Comparison of ENCODE assay signal across 8 mouse cellular contexts in the genomic region with DNA sequence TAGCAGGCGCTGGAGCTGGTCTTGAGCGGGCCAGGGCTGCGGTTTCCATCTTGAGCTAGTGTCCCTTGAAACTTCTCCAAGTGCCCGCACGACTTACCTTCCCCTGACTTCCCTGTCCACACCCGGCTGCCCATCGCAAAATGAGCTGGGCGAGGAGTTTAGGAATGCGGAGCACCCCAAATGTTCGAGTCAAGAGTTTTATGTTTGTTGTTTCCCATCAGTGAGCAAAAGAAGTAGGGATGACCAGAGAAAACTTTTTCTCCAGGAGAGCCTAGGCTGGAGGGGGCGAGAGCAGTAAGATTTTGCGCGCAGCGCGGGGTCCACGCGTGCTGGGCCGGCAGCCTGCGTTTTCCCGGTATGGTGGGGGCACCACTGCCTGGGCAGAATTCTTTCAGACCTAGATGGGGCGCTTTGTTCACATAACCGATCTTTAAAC. TPM values are rescaled to one million over a fixed set of nuclear protein-coding genes. Genes with fewer than 3 reads are reported as not detected.
DNase-seq lines count a peak whose midpoint lies in the region; ATAC-seq and TF ChIP-seq lines count a peak whose summit lies in the region.

No protein-coding gene starts in this region.

- H3K27me3 ChIP-seq in cerebellum, adult 2 months (ENCODE audit: control insufficient read depth, insufficient read depth, low read length), result no peaks in the 10 kb centered on the region; the same call in 1 of the 2 replicates
- peaks cover 5% of the 10 kb centered on the region; the same call in 1 of the 2 replicates for H3K27me3 ChIP-seq in forebrain, embryonic 14.5 days (replicated peaks; ENCODE audit: control insufficient read depth, insufficient read depth, low read length)
- H3K27me3 ChIP-seq in limb, embryonic 12.5 days, result no peaks in the 10 kb centered on the region
- H3K27me3 ChIP-seq in midbrain, embryonic 12.5 days, result peaks cover 7% of the 10 kb centered on the region; the same call in 1 of the 2 replicates

- no peak for TF ChIP-seq CTCF in cerebellum, adult 2 months (IDR thresholded peaks at IDR 0.05; ENCODE audit: borderline replicate concordance, insufficient read depth, low read depth, low read length)

- H3K4me3 ChIP-seq in cerebellum, adult 2 months (replicated peaks; ENCODE audit: insufficient read depth, low read depth, low read length), result no peak overlapping the region
- peak overlapping the region; percentile 59 for H3K4me3 ChIP-seq in forebrain, embryonic 14.5 days (ENCODE audit: low read depth, low read length)
- H3K4me3 ChIP-seq in limb, embryonic 12.5 days (replicated peaks), result peak overlapping the region; percentile 84
- peak overlapping the region; percentile 72 for H3K4me3 ChIP-seq in midbrain, embryonic 12.5 days

- peak overlapping the region; percentile 84 for H3K4me2 ChIP-seq in forebrain, embryonic 14.5 days (ENCODE audit: low read length)
- peak overlapping the region; percentile 94 for H3K4me2 ChIP-seq in limb, embryonic 12.5 days
- H3K4me2 ChIP-seq in midbrain, embryonic 12.5 days (replicated peaks), result peak overlapping the region; percentile 87

- H3K27ac ChIP-seq in cerebellum, adult 2 months (ENCODE audit: insufficient read depth, low read length), result peak overlapping the region; percentile 0; the same call in 1 of the 2 replicates
- peak overlapping the region; percentile 94 for H3K27ac ChIP-seq in forebrain, embryonic 14.5 days (ENCODE audit: low read depth, low read length)
- peak overlapping the region; percentile 99 for H3K27ac ChIP-seq in limb, embryonic 12.5 days
- H3K27ac ChIP-seq in midbrain, embryonic 12.5 days (replicated peaks), result peak overlapping the region; percentile 92

- H3K9ac ChIP-seq in forebrain, embryonic 14.5 days (ENCODE audit: low read length), result peak overlapping the region; percentile 88
- peak overlapping the region; percentile 81 for H3K9ac ChIP-seq in limb, embryonic 12.5 days (replicated peaks)
- H3K9ac ChIP-seq in midbrain, embryonic 12.5 days (replicated peaks), result peak overlapping the region; percentile 86

- peaks cover 10% of the 10 kb centered on the region; the same call in 1 of the 2 replicates for H3K36me3 ChIP-seq in forebrain, embryonic 14.5 days (ENCODE audit: control insufficient read depth, insufficient read depth, low read length)
- peaks cover 25% of the 10 kb centered on the region for H3K36me3 ChIP-seq in limb, embryonic 12.5 days
- peaks cover 9% of the 10 kb centered on the region; the same call in 1 of the 2 replicates for H3K36me3 ChIP-seq in midbrain, embryonic 12.5 days

- TF ChIP-seq POLR2A in cerebellum, adult 2 months (IDR thresholded peaks at IDR 0.05; ENCODE audit: borderline replicate concordance, insufficient read depth, low read length), result no peak

- H3K4me1 ChIP-seq in cerebellum, adult 2 months (ENCODE audit: control insufficient read depth, insufficient read depth, low read length), result no peaks in the 10 kb centered on the region; the same call in 1 of the 2 replicates
- peaks cover 17% of the 10 kb centered on the region for H3K4me1 ChIP-seq in forebrain, embryonic 14.5 days (ENCODE audit: control insufficient read depth, insufficient read depth, low read length)
- H3K4me1 ChIP-seq in limb, embryonic 12.5 days (replicated peaks), result peaks cover 34% of the 10 kb centered on the region
- peaks cover 33% of the 10 kb centered on the region for H3K4me1 ChIP-seq in midbrain, embryonic 12.5 days

- no peak for ATAC-seq in forebrain, embryonic 14.5 days
- 0 out of 2 replicates have a peak, but pooled peaks have one; percentile 32 for ATAC-seq in limb, embryonic 12.5 days (ENCODE audit: insufficient number of reproducible peaks, insufficient read depth, low FRiP score, low TSS enrichment, low read depth)
- ATAC-seq in midbrain, embryonic 12.5 days (ENCODE audit: low FRiP score, low read depth), result 0 out of 2 replicates have a peak, but pooled peaks have one; percentile 28

- H3K9me3 ChIP-seq in forebrain, embryonic 14.5 days (replicated peaks; ENCODE audit: control insufficient read depth, low read length), result no peaks in the 10 kb centered on the region
- no peaks in the 10 kb centered on the region for H3K9me3 ChIP-seq in limb, embryonic 12.5 days
- H3K9me3 ChIP-seq in midbrain, embryonic 12.5 days, result no peaks in the 10 kb centered on the region

- 3% methylated on average over 22 of the region's 22 CpGs for WGBS in cerebellum, adult 2 months
- WGBS in forebrain, embryonic 14.5 days, result 0% methylated on average over 22 of the region's 22 CpGs
- WGBS in limb, embryonic 12.5 days, result under 1% methylated on average over 22 of the region's 22 CpGs
- under 1% methylated on average over 22 of the region's 22 CpGs for WGBS in midbrain, embryonic 12.5 days

- peak in 1 of 2 experiments; percentile 41 for DNase-seq in cerebellum, adult 2 months
- DNase-seq in cerebellum, postnatal 36 days, result no peak
- peak; percentile 8 for DNase-seq in forebrain, embryonic 14.5 days (ENCODE audit: low spot score)
- DNase-seq in heart, postnatal 4 days, result peak; percentile 65
- DNase-seq in testis, postnatal 10 days (ENCODE audit: low spot score), result peak; percentile 74
- DNase-seq in left cerebral cortex, adult 18-20 months (ENCODE audit: low spot score in 2 of 2), result no peak

RNA-seq across cellular contexts. Expression of gene Zfp36l1, which starts 0.8 kb away (rescaled TPM):
- polyA plus RNA-seq in cerebellum, adult 2 months (2012; rRNA removed), result 20.4 and 23.2 TPM in 2 replicates
- 39.7 and 45.5 TPM in 2 replicates for polyA plus RNA-seq in forebrain, embryonic 14.5 days (2014; fragmentation: Nextera tagmentation; extraction: Ambion mirVana)
- 100 to 1,000 TPM; 174 to 188 TPM for total RNA-seq in heart, postnatal 4 days (2021)
- polyA plus RNA-seq in limb, embryonic 12.5 days (2016; fragmentation: Nextera tagmentation; extraction: Ambion mirVana), result 80.7 and 89.8 TPM in 2 replicates
- polyA plus RNA-seq in midbrain, embryonic 12.5 days (2016; fragmentation: Nextera tagmentation; extraction: Ambion mirVana), result 91.2 and 98.0 TPM in 2 replicates
- total RNA-seq in left cerebral cortex, adult 18-20 months (2021), result 10 to 100 TPM; 43.0 to 53.8 TPM

Comparison
In these comparisons a context has a peak if more than half of its experiments do, and no peak if none do; other contexts are left out.
1. DNase-seq: peak in forebrain, embryonic 14.5 days (single experiment), heart, postnatal 4 days (single experiment) and testis, postnatal 10 days (single experiment); none in cerebellum, postnatal 36 days (0 of 2) and left cerebral cortex, adult 18-20 months (0 of 2).
2. H3K27ac ChIP-seq: peak in every context shown above with its lines; median percentile 99 in limb, embryonic 12.5 days; 94 in forebrain, embryonic 14.5 days; 92 in midbrain, embryonic 12.5 days; 0 in cerebellum, adult 2 months.
3. Peak in every context shown above with its lines, with median percentiles within 50 percentile points of each other: H3K4me2 ChIP-seq and H3K9ac ChIP-seq.